Mouse (Mus musculus): ENCODE measurements around the gene Gbp10. TPM values are rescaled to one million over a fixed set of nuclear protein-coding genes. Genes with fewer than 3 reads are reported as not detected.
"Not testable (repeated sequence)": the region's sequence is repeated elsewhere in the genome, so short reads cannot be mapped to it uniquely, and the experiment has no call there.

Gene Gbp10
- not detected in 2 replicates for polyA plus RNA-seq (2016; fragmentation: Nextera tagmentation; extraction: Ambion mirVana)

DNA sequence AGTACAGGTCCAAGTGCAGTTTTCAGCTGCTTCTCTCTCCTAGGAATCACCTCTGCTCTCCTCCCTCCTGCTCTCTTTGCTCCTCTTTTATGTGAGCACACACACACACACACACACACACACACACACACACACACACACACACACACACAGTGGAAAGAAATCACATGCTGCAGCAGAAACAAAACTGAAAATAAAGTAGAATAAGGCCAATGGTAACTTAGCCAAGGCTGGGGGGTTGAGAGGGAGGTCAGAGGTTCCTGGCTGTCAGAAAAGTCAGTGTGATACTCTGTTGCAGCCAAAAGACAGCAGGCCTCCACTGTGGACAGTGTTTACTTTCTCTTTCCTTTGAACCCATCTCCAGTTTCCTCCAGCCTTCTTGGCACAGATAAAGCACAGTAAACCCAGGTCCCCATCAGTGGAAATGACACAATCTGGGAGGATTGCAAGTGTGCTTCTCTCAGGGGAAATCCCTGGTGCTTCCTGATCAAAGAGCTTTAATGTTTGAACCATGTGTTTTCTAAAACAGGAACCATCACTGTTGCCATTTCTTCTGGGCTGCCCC lies at the start of gene Gbp10:
Gene Gbp10, minus strand, starts transcription at position 51 of the 565 bp plus-strand sequence.
- not testable (repeated sequence) for H3K27me3 ChIP-seq (ENCODE audit: poor library complexity, severe bottlenecking); H3K4me3 ChIP-seq; H3K4me1 ChIP-seq; H3K9me3 ChIP-seq; H3K27ac ChIP-seq; H3K36me3 ChIP-seq (replicated peaks); DNase-seq (ENCODE audit: extremely low spot score, low spot score)

DNA sequence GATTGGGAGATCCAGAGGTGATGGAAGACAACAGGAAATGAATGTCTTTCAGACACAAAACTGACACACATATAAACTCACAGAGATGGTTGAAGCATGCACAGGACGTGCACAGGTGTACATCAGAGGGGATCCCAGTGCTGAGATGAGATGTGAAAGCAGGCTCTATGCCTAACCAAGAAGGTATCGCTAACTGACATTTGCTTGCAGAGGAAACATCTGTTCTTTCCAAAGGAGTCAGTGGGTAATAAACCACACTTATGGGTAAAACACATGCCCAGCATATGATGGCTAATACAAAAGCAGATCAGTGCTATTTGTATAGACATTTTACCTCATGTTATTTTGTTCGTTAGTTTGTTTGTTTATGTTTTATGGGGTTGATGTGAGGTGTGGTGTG lies 21.3 kb upstream of the Gbp10 start:
- DNase-seq (ENCODE audit: extremely low spot score, low spot score); H3K27me3 ChIP-seq (ENCODE audit: poor library complexity, severe bottlenecking); H3K27ac ChIP-seq; H3K4me1 ChIP-seq; H3K9me3 ChIP-seq; H3K4me3 ChIP-seq; H3K36me3 ChIP-seq (replicated peaks): not testable (repeated sequence)
- 67% methylated on average over 1 of the region's 3 CpGs for WGBS

DNA sequence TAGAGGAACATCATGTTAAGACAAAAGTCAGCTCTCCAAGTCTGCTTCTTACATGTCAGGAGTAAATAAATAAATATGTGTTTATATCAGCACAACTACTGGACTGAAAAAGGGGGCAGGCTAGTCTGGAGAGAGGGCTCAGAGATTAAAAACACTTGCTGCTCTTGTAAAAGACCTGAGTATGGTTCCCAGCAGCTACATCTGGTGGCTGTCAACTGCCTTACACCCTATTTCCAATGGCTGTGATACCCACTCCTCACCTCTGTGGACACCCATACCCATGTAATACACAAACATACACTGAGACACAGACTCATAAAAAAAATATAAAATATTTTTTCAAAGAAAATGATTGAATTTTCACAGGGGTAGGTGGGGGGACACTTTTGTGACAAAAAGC lies 13.2 kb upstream of the Gbp10 start:
- Histone ChIP-seq H3K27ac (no peak overlapping the region), H3K9me3 (no peaks in the 10 kb centered on the region), H3K4me3 (no peak overlapping the region), H3K36me3 (replicated peaks) (no peaks in the 10 kb centered on the region), H3K4me1 (peaks cover 6% of the 10 kb centered on the region), H3K27me3 (ENCODE audit: poor library complexity, severe bottlenecking) (no peaks in the 10 kb centered on the region)
- no peak for DNase-seq (ENCODE audit: extremely low spot score, low spot score)

DNA sequence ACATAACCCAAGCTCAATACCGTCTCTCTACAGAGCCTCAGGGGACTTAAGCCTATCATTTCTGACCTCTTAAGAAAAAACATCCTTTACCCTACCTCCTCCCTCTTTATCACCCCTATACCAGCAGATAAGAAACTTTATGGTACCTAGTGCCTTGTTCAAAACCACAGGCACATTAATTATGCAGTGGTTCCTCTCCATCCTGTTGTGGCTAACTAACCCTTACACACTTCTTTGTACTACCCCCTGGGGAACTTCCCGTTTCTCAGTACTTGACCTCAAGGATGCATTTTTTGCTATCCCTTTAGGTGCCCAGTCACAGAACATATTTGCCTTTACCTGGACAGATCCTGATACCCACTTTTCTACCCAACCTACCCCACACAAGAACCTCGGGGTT lies 5.4 kb upstream of the Gbp10 start:
- H3K4me3 ChIP-seq; H3K4me1 ChIP-seq; H3K36me3 ChIP-seq (replicated peaks); H3K27ac ChIP-seq; DNase-seq (ENCODE audit: extremely low spot score, low spot score); H3K27me3 ChIP-seq (ENCODE audit: poor library complexity, severe bottlenecking); H3K9me3 ChIP-seq: not testable (repeated sequence)
- 88% methylated on average over 3 of the region's 3 CpGs for WGBS

DNA sequence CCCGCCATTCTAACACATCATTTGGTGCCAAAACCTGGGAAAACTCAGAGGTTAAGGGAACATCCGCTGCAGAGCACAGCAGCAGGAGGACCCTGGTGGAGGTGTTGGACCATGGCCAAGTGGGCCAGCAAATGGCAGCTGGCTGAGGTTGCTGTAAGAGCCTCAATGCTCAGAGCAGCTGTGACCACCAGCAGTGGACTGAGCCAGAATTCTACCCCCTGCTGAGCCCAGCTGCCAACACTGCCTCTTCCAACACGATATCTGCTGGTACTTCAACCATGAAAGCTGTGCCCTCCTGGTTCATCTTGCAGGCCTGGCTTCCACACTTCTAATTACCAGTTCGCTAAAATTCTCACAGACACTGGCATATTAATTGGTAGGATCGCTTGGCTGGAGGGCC lies 1.6 kb upstream of the Gbp10 start:
- H3K4me1 ChIP-seq; H3K36me3 ChIP-seq (replicated peaks); H3K27ac ChIP-seq; H3K27me3 ChIP-seq (ENCODE audit: poor library complexity, severe bottlenecking); DNase-seq (ENCODE audit: extremely low spot score, low spot score); H3K9me3 ChIP-seq; H3K4me3 ChIP-seq: not testable (repeated sequence)
- 89% methylated on average over 5 of the region's 5 CpGs for WGBS

DNA sequence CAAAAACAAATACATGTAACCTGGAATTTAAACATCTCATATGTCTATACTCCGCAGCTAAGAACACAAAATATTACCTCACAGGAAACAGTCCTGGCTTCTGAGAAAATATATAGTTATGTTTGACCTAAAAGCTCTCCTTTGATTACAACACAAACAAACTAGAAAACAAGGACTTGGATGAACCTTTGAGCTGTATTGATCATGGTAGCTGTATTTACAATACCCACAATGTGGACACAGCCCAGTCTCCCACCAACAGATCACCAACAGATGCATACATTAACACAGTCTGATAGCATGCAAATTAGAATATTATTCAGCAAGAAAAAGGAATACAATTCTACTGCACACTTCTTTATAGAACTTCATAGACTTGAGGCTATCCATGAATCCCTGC lies 931 bp downstream of the Gbp10 start:
- H3K4me1 ChIP-seq; H3K36me3 ChIP-seq (replicated peaks); H3K4me3 ChIP-seq; H3K9me3 ChIP-seq; H3K27me3 ChIP-seq (ENCODE audit: poor library complexity, severe bottlenecking); H3K27ac ChIP-seq; DNase-seq (ENCODE audit: extremely low spot score, low spot score): not testable (repeated sequence)
- 91% methylated on average over 1 of the region's 1 CpGs for WGBS

DNA sequence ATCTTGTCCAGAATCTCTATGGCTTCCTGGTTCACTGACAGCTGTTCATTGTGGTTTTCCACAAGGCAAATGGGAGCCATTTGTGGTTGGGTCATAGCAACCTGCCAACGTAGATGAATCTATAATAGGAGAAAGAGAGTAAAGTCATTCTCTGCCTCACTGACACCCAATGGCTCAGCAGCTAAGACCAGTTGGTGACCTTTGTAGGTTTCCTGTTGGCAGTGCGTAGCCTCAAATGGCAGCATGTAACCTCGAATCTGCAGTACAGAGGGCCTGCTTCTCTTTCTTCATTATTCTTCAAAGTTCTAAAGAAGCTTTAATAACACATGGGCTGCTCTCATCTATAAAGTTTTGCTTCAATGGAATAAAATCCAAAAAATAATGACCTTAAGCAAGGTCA lies 3.3 kb downstream of the Gbp10 start:
- H3K27ac ChIP-seq; H3K9me3 ChIP-seq; H3K4me3 ChIP-seq; H3K36me3 ChIP-seq (replicated peaks); DNase-seq (ENCODE audit: extremely low spot score, low spot score); H3K27me3 ChIP-seq (ENCODE audit: poor library complexity, severe bottlenecking); H3K4me1 ChIP-seq: not testable (repeated sequence)
- WGBS = 88% methylated on average over 3 of the region's 3 CpGs

DNA sequence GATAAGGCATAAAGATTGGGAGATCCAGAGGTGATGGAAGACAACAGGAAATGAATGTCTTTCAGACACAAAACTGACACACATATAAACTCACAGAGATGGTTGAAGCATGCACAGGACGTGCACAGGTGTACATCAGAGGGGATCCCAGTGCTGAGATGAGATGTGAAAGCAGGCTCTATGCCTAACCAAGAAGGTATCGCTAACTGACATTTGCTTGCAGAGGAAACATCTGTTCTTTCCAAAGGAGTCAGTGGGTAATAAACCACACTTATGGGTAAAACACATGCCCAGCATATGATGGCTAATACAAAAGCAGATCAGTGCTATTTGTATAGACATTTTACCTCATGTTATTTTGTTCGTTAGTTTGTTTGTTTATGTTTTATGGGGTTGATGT lies 30.4 kb downstream of the Gbp10 start:
- WGBS = 90% methylated on average over 1 of the region's 3 CpGs
- H3K27me3 ChIP-seq (ENCODE audit: poor library complexity, severe bottlenecking); H3K27ac ChIP-seq; H3K4me3 ChIP-seq; DNase-seq (ENCODE audit: extremely low spot score, low spot score); H3K36me3 ChIP-seq (replicated peaks); H3K9me3 ChIP-seq; H3K4me1 ChIP-seq: not testable (repeated sequence)

DNA sequence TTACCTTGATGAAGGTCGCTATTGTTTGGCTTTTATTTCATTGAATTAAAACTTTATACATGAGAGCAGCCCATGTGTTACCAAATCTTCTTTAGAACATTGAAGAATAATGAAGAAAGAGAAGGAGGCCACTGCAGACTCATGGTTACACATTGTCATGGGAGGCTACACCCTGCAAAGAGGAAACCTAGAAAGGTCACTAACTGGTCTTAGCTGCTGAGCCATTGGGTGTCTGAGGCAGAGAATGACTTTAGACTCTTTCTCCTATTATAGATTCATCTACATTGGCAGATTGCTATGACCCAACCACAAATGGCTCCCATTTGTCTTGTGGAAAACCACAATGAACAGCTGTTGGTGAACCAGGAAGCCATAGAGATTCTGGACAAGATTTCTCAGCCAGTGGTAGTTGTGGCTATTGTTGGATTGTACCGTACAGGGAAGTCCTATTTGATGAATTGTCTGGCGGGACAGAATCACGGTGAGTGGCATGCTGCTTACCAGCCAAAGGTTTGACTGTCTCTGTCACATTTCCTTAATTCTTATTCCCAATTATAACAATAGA lies 38.5 kb downstream of the Gbp10 start:
- 94% methylated on average over 4 of the region's 4 CpGs for WGBS
- H3K27me3 ChIP-seq (ENCODE audit: poor library complexity, severe bottlenecking); H3K9me3 ChIP-seq; H3K4me1 ChIP-seq; H3K4me3 ChIP-seq; H3K27ac ChIP-seq; DNase-seq (ENCODE audit: extremely low spot score, low spot score); H3K36me3 ChIP-seq (replicated peaks): not testable (repeated sequence)

DNA sequence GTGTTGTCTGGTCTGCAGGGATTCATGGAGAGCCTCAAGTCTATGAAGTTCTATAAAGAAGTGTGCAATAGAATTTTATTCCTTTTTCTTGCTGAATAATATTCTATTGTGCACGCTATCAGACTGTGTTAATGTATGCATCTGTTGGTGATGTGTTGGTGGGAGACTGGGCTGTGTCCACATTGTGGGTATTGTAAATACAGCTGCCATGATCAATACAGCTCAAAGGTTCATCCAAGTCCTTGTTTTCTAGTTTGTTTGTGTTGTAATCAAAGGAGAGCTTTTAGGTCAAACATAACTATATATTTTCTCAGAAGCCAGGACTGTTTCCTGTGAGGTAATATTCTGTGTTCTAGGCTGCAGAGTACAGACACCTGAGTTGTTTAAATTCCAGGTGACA lies 40.2 kb downstream of the Gbp10 start:
- H3K4me3 ChIP-seq; H3K36me3 ChIP-seq (replicated peaks); DNase-seq (ENCODE audit: extremely low spot score, low spot score); H3K9me3 ChIP-seq; H3K4me1 ChIP-seq; H3K27me3 ChIP-seq (ENCODE audit: poor library complexity, severe bottlenecking); H3K27ac ChIP-seq: not testable (repeated sequence)
- WGBS = 94% methylated on average over 1 of the region's 1 CpGs

DNA sequence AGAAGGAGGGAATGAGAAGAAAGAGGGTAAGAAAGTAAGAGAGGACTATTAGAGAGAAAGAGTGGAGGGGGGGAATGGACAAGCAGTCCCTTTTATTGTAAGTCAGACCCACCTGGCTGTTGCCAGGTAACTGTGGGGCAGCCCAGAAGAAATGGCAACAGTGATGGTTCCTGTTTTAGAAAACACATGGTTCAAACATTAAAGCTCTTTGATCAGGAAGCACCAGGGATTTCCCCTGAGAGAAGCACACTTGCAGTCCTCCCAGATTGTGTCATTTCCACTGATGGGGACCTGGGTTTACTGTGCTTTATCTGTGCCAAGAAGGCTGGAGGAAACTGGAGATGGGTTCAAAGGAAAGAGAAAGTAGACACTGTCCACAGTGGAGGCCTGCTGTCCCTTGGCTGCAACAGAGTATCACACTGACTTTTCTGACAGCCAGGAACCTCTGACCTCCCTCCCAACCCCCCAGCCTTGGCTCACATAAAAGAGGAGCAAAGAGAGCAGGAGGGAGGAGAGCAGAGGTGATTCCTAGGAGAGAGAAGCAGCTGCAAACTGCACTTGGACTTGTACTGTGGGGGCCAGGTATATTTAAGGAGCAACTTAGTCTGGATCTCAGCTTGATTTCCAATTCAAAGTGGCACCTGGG lies 41.3 kb downstream of the Gbp10 start:
- not testable (repeated sequence) for H3K4me3 ChIP-seq

DNA sequence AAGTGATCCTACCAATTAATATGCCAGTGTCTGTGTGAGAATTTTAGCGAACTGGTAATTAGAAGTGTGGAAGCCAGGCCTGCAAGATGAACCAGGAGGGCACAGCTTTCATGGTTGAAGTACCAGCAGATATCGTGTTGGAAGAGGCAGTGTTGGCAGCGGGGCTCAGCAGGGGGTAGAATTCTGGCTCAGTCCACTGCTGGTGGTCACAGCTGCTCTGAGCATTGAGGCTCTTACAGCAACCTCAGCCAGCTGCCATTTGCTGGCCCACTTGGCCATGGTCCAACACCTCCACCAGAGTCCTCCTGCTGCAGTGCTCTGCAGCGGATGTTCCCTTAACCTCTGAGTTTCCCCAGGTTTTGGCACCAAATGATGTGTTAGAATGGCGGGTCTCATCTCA lies 43.0 kb downstream of the Gbp10 start:
- H3K4me3 ChIP-seq, H3K9me3 ChIP-seq: not testable (repeated sequence)
- WGBS = 88% methylated on average over 5 of the region's 5 CpGs

More for the DNA sequence above, 41.3 kb downstream of the Gbp10 start:
- not testable (repeated sequence) for H3K27me3 ChIP-seq (ENCODE audit: poor library complexity, severe bottlenecking); DNase-seq (ENCODE audit: extremely low spot score, low spot score); H3K4me1 ChIP-seq; H3K36me3 ChIP-seq (replicated peaks); H3K9me3 ChIP-seq; H3K27ac ChIP-seq

DNA sequence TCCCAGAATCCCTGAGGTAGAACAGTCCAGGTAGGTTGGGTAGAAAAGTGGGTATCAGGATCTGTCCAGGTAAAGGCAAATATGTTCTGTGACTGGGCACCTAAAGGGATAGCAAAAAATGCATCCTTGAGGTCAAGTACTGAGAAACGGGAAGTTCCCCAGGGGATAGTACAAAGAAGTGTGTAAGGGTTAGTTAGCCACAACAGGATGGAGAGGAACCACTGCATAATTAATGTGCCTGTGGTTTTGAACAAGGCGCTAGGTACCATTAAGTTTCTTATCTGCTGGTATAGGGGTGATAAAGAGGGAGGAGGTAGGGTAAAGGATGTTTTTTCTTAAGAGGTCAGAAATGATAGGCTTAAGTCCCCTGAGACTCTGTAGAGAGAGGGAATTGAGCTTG lies 46.8 kb downstream of the Gbp10 start:
- not testable (repeated sequence) for H3K27me3 ChIP-seq (ENCODE audit: poor library complexity, severe bottlenecking); H3K36me3 ChIP-seq (replicated peaks); H3K4me1 ChIP-seq; H3K27ac ChIP-seq; DNase-seq (ENCODE audit: extremely low spot score, low spot score); H3K4me3 ChIP-seq; H3K9me3 ChIP-seq
- 81% methylated on average over 2 of the region's 2 CpGs for WGBS

More for the DNA sequence above, 43.0 kb downstream of the Gbp10 start:
- DNase-seq (ENCODE audit: extremely low spot score, low spot score); H3K27me3 ChIP-seq (ENCODE audit: poor library complexity, severe bottlenecking); H3K4me1 ChIP-seq; H3K27ac ChIP-seq; H3K36me3 ChIP-seq (replicated peaks): not testable (repeated sequence)

DNA sequence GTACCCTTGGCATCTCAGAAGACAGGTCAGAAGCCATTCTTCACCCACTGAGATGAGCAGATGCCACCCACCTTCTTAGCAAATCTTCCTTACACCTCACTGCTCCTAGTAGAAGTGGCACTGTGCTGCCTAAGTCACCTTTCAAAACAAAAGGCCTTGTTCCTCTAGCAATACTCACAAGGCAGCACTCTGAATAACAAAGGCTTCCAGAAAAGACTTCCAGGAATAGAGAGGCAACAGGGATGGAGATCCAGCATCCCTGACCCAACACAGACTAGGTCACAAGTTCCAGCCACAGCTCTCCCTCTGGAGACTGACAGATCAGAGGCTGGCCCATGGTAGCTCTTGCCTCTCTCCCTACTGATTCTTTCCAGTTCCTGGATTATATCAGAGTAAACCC lies 57.9 kb downstream of the Gbp10 start:
- no peaks in the 10 kb centered on the region for H3K9me3 ChIP-seq
- no peaks in the 10 kb centered on the region for H3K4me1 ChIP-seq
- H3K27ac ChIP-seq = no peak overlapping the region
- H3K27me3 ChIP-seq (ENCODE audit: poor library complexity, severe bottlenecking) = no peaks in the 10 kb centered on the region
- no peak for DNase-seq (ENCODE audit: extremely low spot score, low spot score)
- H3K4me3 ChIP-seq = no peak overlapping the region
- H3K36me3 ChIP-seq (replicated peaks) = no peaks in the 10 kb centered on the region
